Mouse (Mus musculus) embryonic facial prominence, embryonic 13.5 days (tissue): Measurements from ENCODE around the gene Gm4981. TPM values are rescaled to one million over a fixed set of nuclear protein-coding genes. Genes with fewer than 3 reads are reported as not detected.

Experiments
- ATAC-seq: fragments of 200-750 bp; cut with Nextera tagmentation; 2 replicates; pipeline ENCODE4 v1.8.0; 2017; ENCODE audit warnings: low read depth; ENCODE audit not compliant: insufficient number of reproducible peaks, insufficient read depth, low FRiP score, low TSS enrichment
- H3K27ac ChIP-seq: fragments of 300-500 bp; sonication (generic); 2 replicates; pipeline ENCODE4 v1.5.1; 2015; ENCODE audit warnings: moderate library complexity, mild to moderate bottlenecking, inconsistent platforms
- H3K27me3 ChIP-seq: fragments of 300-500 bp; sonication (generic); 2 replicates; pipeline ENCODE4 v1.6.1; 2015; ENCODE audit warnings: mild to moderate bottlenecking, inconsistent platforms
- H3K36me3 ChIP-seq: fragments of 300-500 bp; sonication (generic); 2 replicates; pipeline ENCODE4 v1.6.1; 2015; ENCODE audit warnings: mild to moderate bottlenecking, inconsistent platforms
- H3K4me1 ChIP-seq: fragments of 300-500 bp; sonication (generic); 2 replicates; pipeline ENCODE4 v1.6.1; 2015; ENCODE audit warnings: inconsistent platforms
- H3K4me2 ChIP-seq: fragments of 300-500 bp; sonication (generic); 2 replicates; pipeline ENCODE4 v1.6.1; 2015; ENCODE audit warnings: moderate library complexity, mild to moderate bottlenecking, inconsistent platforms
- H3K4me3 ChIP-seq: fragments of 300-500 bp; sonication (generic); 2 replicates; pipeline ENCODE4 v1.5.1; 2015; ENCODE audit warnings: mild to moderate bottlenecking, inconsistent platforms
- H3K9ac ChIP-seq: fragments of 300-500 bp; sonication (generic); 2 replicates; pipeline ENCODE4 v1.6.1; 2015; ENCODE audit warnings: mild to moderate bottlenecking, inconsistent platforms
- H3K9me3 ChIP-seq: fragments of 300-500 bp; sonication (generic); 2 replicates; pipeline ENCODE4 v1.6.1; 2016; ENCODE audit warnings: inconsistent platforms
- WGBS: fragments of 180-500 bp; shearing (Covaris S2); methylation state at CpG from one replicate; pipeline ENCODE4 v1.1.7; 2015; ENCODE audit warnings: mixed read lengths; 5-methylcytosine and 5-hydroxymethylcytosine counted together
- polyA plus RNA-seq: library from polyadenylated mRNA; unstranded; fragments of >200 nt; fragmentation: Nextera tagmentation; extraction: Ambion mirVana; gene quantifications from 2 replicates; pipeline ENCODE4 v1.2.1, GENCODE M21; 2015

The Gm4981 gene
- polyA plus RNA-seq, 1 experiment from 2014 or later: not detected

- Histone ChIP-seq H3K9ac (no peak overlapping the region), H3K27ac (no peak overlapping the region), H3K4me2 (no peak overlapping the region), H3K9me3 (peaks cover 3% of the 10 kb centered on the region; the same call in 1 of the 2 replicates), H3K36me3 (no peaks in the 10 kb centered on the region), H3K4me1 (no peaks in the 10 kb centered on the region), H3K27me3 (no peaks in the 10 kb centered on the region), H3K4me3 (no peak overlapping the region)
- WGBS: 73% methylated on average over 3 of the region's 3 CpGs
- ATAC-seq: no peak
These were observed 19.1 kb downstream of the Gm4981 start for GRCm38 (mm10) chr10:58217366-58217765.

GRCm38 (mm10) chr10:58215353-58215752, 21.1 kb downstream of the Gm4981 start:
- H3K4me1 ChIP-seq: no peaks in the 10 kb centered on the region
- H3K27ac ChIP-seq: no peak overlapping the region
- no peaks in the 10 kb centered on the region for H3K9me3 ChIP-seq
- H3K4me3 ChIP-seq: no peak overlapping the region
- H3K36me3 ChIP-seq: no peaks in the 10 kb centered on the region
- no peak overlapping the region for H3K4me2 ChIP-seq
- no peak for ATAC-seq
- no peaks in the 10 kb centered on the region for H3K27me3 ChIP-seq
- 79% methylated on average over 1 of the region's 1 CpGs for WGBS
- no peak overlapping the region for H3K9ac ChIP-seq

- Histone ChIP-seq H3K4me1 (no peaks in the 10 kb centered on the region), H3K27ac (no peak overlapping the region), H3K4me3 (no peak overlapping the region), H3K9me3 (no peaks in the 10 kb centered on the region), H3K27me3 (no peaks in the 10 kb centered on the region), H3K36me3 (no peaks in the 10 kb centered on the region), H3K9ac (no peak overlapping the region), H3K4me2 (no peak overlapping the region)
- 80% methylated on average over 5 of the region's 5 CpGs for WGBS
- no peak for ATAC-seq
These were observed 21.6 kb downstream of the Gm4981 start for GRCm38 (mm10) chr10:58214934-58215333.

DNA sequence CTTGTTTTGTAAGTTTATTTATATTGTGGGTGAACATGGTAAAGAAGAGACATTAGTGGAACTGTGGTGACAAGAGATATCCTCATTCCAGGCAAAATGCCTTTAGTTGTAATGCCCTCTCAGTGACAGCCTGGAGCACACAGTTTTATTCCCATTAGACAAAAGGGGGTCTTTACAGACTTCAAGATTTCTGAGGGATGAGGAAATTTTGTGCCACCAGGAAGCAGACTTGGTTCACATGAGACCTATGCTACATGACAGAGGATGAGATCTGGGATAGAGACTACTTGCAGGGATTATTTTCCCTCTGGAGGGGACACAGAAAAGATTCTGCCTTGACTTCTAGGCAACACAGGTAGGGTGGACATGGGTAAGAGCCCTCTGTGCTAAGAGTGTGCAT, 22.0 kb downstream of the Gm4981 start:
- no peak for ATAC-seq
- no peak overlapping the region for H3K27ac ChIP-seq
- no peak overlapping the region for H3K4me2 ChIP-seq
- no peaks in the 10 kb centered on the region for H3K36me3 ChIP-seq
- H3K9ac ChIP-seq: no peak overlapping the region
- H3K4me3 ChIP-seq: no peak overlapping the region
- H3K4me1 ChIP-seq: no peaks in the 10 kb centered on the region
- H3K9me3 ChIP-seq: no peaks in the 10 kb centered on the region
- no peaks in the 10 kb centered on the region for H3K27me3 ChIP-seq

DNA sequence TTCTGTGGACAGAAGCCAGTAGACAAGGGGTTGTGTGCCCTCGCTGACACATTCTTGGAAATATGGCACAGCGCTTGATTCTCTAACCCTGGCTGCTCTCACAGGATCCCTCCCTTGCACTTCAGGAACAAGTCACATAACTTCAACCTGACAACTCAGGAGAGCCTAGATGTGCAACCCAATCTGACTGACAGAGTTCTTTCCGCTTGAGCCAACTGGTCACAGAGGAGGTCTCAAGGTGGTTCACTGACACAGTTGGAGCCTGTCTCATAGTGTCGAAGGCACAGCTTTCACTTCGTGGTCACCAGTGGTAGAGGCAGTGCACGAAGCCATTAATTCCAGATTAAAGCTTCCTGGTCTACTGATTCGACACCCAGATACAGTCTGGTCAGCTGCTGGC, 24.3 kb downstream of the Gm4981 start:
- no peak for ATAC-seq

DNA sequence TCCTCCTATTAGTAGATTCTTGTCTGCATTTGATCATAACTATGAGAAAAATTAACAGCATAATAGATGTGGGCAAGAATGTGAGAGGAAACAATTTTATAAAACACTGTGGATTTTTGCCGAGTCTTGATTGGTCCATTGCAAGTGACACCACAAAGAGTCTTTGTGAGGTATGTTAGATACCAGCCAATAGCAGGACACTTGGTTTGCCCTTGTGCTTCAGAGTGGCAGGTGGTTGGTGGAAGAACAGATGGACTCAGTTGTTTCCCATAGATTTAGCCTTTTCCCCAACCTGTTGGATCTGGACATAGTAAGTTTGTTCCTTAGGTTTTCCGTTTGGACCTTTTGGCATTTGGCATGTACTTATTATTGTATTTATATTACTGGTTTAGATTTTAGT, 25.3 kb downstream of the Gm4981 start:
- Histone ChIP-seq H3K27me3 (no peaks in the 10 kb centered on the region), H3K27ac (no peak overlapping the region), H3K9me3 (no peaks in the 10 kb centered on the region), H3K9ac (no peak overlapping the region), H3K4me2 (no peak overlapping the region), H3K36me3 (no peaks in the 10 kb centered on the region), H3K4me3 (no peak overlapping the region), H3K4me1 (no peaks in the 10 kb centered on the region)
- no peak for ATAC-seq
- 86% methylated on average over 2 of the region's 2 CpGs for WGBS

More for the DNA sequence above, 24.3 kb downstream of the Gm4981 start:
- whole genome bisulfite sequencing: 76% methylated on average over 7 of the region's 7 CpGs
- no peak overlapping the region for H3K9ac ChIP-seq
- H3K9me3 ChIP-seq: no peaks in the 10 kb centered on the region
- no peaks in the 10 kb centered on the region for H3K4me1 ChIP-seq
- H3K36me3 ChIP-seq: no peaks in the 10 kb centered on the region
- no peak overlapping the region for H3K27ac ChIP-seq
- no peak overlapping the region for H3K4me2 ChIP-seq
- no peaks in the 10 kb centered on the region for H3K27me3 ChIP-seq
- H3K4me3 ChIP-seq: no peak overlapping the region

DNA sequence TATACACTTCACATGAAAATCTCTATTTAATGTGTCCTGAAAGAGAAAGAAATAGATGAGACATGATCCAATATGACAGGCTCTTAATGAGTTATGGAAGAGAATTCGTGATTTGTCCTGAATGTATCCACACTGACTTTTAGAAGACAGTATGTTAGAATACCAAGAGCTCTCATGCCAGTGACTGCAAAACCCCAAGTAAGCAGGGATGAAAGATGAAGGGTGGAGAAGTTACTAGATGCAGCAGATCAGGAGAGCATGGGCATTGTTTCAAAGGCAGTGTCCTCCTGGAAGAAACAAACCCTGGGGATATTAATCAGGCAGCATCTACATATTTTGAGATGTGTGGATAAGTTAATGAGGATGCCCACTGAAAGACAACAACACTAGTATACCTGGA, 26.0 kb downstream of the Gm4981 start:
- ATAC-seq: no peak
- H3K9ac ChIP-seq: no peak overlapping the region
- H3K4me2 ChIP-seq: no peak overlapping the region
- 61% methylated on average over 1 of the region's 1 CpGs for WGBS
- no peaks in the 10 kb centered on the region for H3K4me1 ChIP-seq
- no peak overlapping the region for H3K4me3 ChIP-seq
- H3K27ac ChIP-seq: no peak overlapping the region
- no peaks in the 10 kb centered on the region for H3K36me3 ChIP-seq
- H3K9me3 ChIP-seq: peaks cover 3% of the 10 kb centered on the region; the same call in 1 of the 2 replicates
- H3K27me3 ChIP-seq: no peaks in the 10 kb centered on the region

- ATAC-seq: no peak
- WGBS: 62% methylated on average over 2 of the region's 2 CpGs
- Histone ChIP-seq H3K9ac (no peak overlapping the region), H3K4me1 (no peaks in the 10 kb centered on the region), H3K27ac (no peak overlapping the region), H3K4me3 (no peak overlapping the region), H3K4me2 (no peak overlapping the region), H3K36me3 (no peaks in the 10 kb centered on the region), H3K9me3 (peaks cover 3% of the 10 kb centered on the region; the same call in 1 of the 2 replicates), H3K27me3 (no peaks in the 10 kb centered on the region)
These were observed 26.6 kb downstream of the Gm4981 start for GRCm38 (mm10) chr10:58209710-58210467.

DNA sequence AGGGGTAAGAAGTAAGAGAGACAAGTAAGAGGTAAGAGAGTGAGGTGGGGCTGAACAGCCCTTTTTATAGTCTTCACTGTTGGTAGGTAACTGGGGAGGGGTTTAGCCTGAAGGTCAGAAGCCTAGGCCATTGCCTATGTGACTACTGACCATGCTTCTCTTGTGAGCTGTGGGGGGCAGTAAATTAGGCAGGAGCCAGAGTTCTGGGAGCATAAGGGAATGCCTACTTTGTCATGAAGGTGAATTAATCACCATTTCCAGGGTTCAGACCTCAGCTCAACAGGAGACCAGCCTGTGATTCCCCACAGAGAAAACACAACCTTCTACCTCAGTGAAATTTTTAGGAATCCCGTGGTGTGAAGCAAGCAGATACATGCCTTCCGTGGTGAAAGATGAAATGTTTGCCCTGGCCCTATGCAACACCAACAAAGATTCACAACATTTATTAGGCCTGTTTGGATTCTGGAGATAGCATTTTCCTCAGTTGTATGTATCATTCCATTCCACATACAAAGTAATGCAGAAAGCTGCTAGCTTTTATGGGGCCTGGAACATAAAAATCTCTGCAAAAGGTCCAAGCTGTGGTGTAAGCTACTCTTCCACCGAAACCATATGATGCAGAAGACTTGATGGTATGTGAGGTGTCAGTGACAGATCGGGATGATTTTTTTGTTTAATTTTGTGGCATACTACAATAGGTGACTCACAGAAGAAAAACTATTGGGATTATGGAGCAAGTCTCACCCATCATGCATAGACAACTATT, 29.7 kb downstream of the Gm4981 start:
- WGBS: 85% methylated on average over 4 of the region's 4 CpGs
- no peak for ATAC-seq
- Histone ChIP-seq H3K9ac (no peak overlapping the region), H3K4me3 (no peak overlapping the region), H3K27me3 (no peaks in the 10 kb centered on the region), H3K9me3 (peaks cover 3% of the 10 kb centered on the region; the same call in 1 of the 2 replicates), H3K4me2 (no peak overlapping the region), H3K4me1 (no peaks in the 10 kb centered on the region), H3K36me3 (no peaks in the 10 kb centered on the region), H3K27ac (no peak overlapping the region)

DNA sequence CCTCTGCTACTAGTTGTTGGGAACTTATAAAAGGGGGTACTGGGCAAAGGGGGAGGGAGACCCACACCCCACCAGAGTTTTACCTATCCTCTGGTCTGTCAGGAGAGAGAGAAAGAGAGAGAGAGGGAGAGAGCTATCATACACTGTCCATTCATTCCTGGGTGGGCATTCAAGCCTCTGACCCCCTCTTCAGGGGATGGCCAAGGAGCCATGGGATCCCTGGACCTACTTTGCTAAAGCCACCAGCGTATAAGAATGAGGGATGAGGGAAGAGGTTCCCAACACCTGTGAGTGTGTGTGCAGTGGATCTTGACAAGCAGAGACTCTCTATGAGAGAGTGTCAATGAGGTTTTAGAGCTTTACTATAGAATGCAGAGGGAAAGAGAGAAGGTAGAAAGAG, 30.5 kb downstream of the Gm4981 start:
- peak; percentile 26; the same call in 1 of the 2 replicates for ATAC-seq
- Histone ChIP-seq H3K4me1 (no peaks in the 10 kb centered on the region), H3K9ac (no peak overlapping the region), H3K27ac (no peak overlapping the region), H3K4me2 (no peak overlapping the region), H3K27me3 (no peaks in the 10 kb centered on the region), H3K36me3 (no peaks in the 10 kb centered on the region), H3K4me3 (no peak overlapping the region), H3K9me3 (peaks cover 3% of the 10 kb centered on the region; the same call in 1 of the 2 replicates)
- 41% methylated on average over 1 of the region's 1 CpGs for WGBS
